Mouse (Mus musculus) ES-E14 (cell line): ENCODE data around the gene Hipk2.

Experiments
- CHD2 ChIP-seq: IDR thresholded peaks from 2 replicates; pipeline ENCODE4 v1.6.1; 2014; ENCODE audit warnings: mild to moderate bottlenecking, low read depth, low read length, inconsistent platforms
- HCFC1 ChIP-seq: IDR thresholded peaks from 2 replicates; pipeline ENCODE4 v1.6.1; 2012; ENCODE audit warnings: low read length, inconsistent platforms, borderline replicate concordance; ENCODE audit not compliant: insufficient read depth
- ZC3H11A ChIP-seq: IDR thresholded peaks from 2 replicates; pipeline ENCODE4 v1.6.1; 2012; ENCODE audit warnings: low read depth, mild to moderate bottlenecking, inconsistent platforms, low read length, borderline replicate concordance
- ZNF384 ChIP-seq: IDR thresholded peaks from 2 replicates; pipeline ENCODE4 v1.6.1; 2012; ENCODE audit warnings: low read depth, low read length, inconsistent platforms

DNA sequence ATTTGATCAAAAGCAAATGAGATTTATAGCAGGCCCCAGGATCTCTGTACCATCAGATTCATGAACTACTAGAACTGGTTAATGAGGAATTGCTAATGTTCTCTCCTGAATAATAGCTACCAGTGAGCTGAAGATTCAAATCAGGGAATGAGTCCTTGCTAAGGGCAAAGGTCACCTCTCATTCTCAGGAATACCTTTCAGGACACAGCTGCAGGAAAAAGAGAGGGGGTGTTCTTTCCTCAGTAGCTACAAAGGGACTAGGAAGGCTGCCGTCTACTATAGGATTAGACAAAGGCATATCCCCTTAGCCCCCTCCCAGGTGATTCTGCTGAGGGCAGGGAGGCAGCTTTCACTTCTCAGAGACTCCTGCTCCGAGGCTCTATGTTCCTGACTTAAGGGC is 5.9 kb downstream of the Hipk2 start:
- TF ChIP-seq ZC3H11A (no peak), CHD2 (no peak), HCFC1 (no peak), ZNF384 (no peak)
